Mouse (Mus musculus): ENCODE measurements around the gene Cdh5. TPM values are rescaled to one million over a fixed set of nuclear protein-coding genes. Genes with fewer than 3 reads are reported as not detected.

Gene Cdh5
- polyA plus RNA-seq, 1 experiment from 2014 or later = 6.0 TPM

DNA sequence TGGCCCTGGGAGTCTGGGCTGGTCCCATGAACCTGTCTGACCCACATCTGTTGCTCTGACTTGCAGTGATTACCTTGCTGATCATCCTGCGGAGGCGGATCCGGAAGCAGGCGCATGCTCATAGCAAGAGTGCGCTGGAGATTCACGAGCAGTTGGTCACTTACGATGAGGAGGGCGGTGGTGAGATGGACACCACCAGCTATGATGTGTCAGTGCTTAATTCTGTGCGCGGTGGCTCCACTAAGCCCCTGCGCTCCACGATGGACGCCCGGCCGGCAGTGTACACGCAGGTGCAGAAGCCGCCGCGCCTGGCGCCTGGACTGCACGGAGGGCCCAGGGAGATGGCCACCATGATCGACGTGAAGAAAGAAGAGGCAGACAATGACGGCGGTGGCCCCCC, 41.0 kb downstream of the Cdh5 start:
- H3K4me1 ChIP-seq (replicated peaks) = no peaks in the 10 kb centered on the region
- no peak overlapping the region for H3K4me3 ChIP-seq (replicated peaks)
- H3K27ac ChIP-seq = no peak overlapping the region
- WGBS (ENCODE audit: insufficient replicate concordance) = 80% methylated on average over 25 of the region's 25 CpGs
- no peaks in the 10 kb centered on the region for H3K36me3 ChIP-seq
- H3K4me2 ChIP-seq = no peak overlapping the region
- H3K27me3 ChIP-seq = no peaks in the 10 kb centered on the region
- no peaks in the 10 kb centered on the region for H3K9me3 ChIP-seq (replicated peaks)
- no peak overlapping the region for H3K9ac ChIP-seq
- no peak for ATAC-seq (ENCODE audit: low read depth)
- DNase-seq = no peak

DNA sequence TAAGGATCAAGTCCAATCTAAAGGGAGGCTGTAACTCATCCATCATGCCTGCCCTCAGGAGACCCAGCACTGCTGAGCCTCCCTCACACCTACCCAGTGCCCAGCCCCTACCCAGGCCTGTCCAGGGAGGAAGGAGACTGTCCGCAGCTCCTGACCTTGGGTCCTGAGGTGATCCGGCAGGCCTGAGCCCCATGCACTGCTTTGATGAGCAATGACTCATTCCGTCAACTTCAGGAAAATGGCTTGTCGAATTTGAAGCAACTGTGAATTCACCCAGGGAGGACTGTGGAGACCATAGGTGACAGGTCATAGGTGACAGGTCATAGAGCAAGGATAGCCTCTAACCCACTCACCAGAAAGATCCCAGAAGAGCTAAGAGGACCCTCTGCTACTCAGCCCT, 42.0 kb downstream of the Cdh5 start:
- no peaks in the 10 kb centered on the region for H3K27me3 ChIP-seq
- no peaks in the 10 kb centered on the region for H3K9me3 ChIP-seq (replicated peaks)
- H3K36me3 ChIP-seq = no peaks in the 10 kb centered on the region
- no peak overlapping the region for H3K9ac ChIP-seq
- DNase-seq (no peak), ATAC-seq (ENCODE audit: low read depth) (no peak)
- H3K4me1 ChIP-seq (replicated peaks) = no peaks in the 10 kb centered on the region
- no peak overlapping the region for H3K27ac ChIP-seq
- no peak overlapping the region for H3K4me2 ChIP-seq
- 63% methylated on average over 4 of the region's 4 CpGs for WGBS (ENCODE audit: insufficient replicate concordance)
- no peak overlapping the region for H3K4me3 ChIP-seq (replicated peaks)

DNA sequence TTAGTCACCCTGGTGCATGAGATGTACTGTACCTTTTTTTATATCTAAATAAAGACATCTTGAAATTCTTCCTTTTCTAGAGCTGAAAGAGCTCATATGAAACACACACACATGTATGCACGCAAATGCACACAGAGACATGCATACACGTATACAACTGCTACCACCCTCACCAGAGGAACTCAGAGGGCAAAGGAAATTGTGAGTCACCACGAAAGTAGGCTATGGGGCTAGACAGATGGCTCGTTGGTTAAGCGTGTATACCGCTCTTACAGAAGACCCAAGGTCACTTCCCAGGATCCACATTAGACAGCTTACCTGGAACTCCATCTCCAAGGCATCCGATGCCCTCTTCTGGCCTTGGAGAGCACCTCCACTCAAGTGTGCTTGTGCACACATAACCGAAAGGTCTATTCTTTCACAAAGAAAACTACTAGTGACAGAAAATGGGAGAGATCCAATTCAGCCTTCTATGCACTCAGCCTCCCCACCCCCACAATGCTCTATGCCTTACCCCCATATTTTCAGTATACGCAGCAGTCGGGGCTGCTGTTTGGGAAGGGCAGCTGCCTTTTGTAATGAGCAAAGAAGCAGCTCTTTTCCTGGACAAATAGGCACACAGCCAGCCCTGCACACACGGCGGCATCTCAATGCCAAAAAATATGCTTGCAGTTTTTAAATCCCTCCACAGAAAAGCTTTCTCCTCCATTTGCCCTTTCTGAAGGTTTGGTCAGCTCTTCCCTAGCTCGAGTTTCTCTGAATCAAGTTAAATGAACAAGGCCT, 43.2 kb downstream of the Cdh5 start:
- H3K36me3 ChIP-seq = no peaks in the 10 kb centered on the region
- no peaks in the 10 kb centered on the region for H3K9me3 ChIP-seq (replicated peaks)
- H3K4me2 ChIP-seq = no peak overlapping the region
- WGBS (ENCODE audit: insufficient replicate concordance) = 65% methylated on average over 13 of the region's 13 CpGs
- ATAC-seq (ENCODE audit: low read depth) (no peak), DNase-seq (no peak)
- H3K9ac ChIP-seq = no peak overlapping the region
- H3K4me3 ChIP-seq (replicated peaks) = no peak overlapping the region
- H3K27ac ChIP-seq = no peak overlapping the region
- H3K27me3 ChIP-seq = no peaks in the 10 kb centered on the region
- no peaks in the 10 kb centered on the region for H3K4me1 ChIP-seq (replicated peaks)

DNA sequence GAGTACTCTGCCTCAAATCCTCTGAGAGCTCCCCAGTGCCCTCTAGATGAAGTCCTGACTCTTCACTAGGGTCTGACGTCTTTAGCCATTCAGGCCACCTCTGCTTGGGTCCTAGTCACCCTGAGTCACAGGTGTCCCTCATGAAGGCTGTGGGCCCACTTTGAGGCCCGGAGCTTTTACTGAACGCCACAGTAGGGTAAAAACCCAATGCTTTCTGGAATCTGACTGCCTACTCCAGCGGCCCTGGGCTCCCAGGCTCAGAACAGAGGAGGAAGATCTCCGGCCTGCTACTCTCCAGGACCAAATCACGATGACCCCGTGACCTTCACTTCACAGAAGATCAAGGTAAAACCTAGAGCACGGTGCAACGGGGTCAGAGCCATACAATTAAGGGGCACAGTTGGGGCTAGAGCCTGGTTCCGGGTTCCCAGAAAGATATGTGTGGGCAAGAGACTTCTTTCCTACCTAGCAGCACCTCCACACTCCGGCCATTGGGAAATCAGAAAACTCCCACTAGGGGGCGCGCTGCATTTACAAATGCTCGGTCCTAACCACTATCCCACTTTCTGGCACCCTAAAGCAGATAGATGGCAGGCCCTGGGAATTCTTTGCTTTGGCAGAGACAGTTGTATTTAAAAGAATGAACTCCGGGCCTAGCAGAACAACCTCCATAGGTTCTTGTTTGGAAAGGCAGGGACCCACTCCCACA, 44.7 kb downstream of the Cdh5 start:
- 29% methylated on average over 15 of the region's 15 CpGs for WGBS (ENCODE audit: insufficient replicate concordance)
- Histone ChIP-seq H3K9ac (no peak overlapping the region), H3K36me3 (no peaks in the 10 kb centered on the region), H3K27ac (no peak overlapping the region), H3K27me3 (no peaks in the 10 kb centered on the region), H3K4me1 (replicated peaks) (no peaks in the 10 kb centered on the region), H3K4me3 (replicated peaks) (no peak overlapping the region), H3K4me2 (no peak overlapping the region), H3K9me3 (replicated peaks) (no peaks in the 10 kb centered on the region)
- DNase-seq = peak; percentile 33
- 0 out of 2 replicates have a peak, but pooled peaks have one; percentile 57 for ATAC-seq (ENCODE audit: low read depth)

DNA sequence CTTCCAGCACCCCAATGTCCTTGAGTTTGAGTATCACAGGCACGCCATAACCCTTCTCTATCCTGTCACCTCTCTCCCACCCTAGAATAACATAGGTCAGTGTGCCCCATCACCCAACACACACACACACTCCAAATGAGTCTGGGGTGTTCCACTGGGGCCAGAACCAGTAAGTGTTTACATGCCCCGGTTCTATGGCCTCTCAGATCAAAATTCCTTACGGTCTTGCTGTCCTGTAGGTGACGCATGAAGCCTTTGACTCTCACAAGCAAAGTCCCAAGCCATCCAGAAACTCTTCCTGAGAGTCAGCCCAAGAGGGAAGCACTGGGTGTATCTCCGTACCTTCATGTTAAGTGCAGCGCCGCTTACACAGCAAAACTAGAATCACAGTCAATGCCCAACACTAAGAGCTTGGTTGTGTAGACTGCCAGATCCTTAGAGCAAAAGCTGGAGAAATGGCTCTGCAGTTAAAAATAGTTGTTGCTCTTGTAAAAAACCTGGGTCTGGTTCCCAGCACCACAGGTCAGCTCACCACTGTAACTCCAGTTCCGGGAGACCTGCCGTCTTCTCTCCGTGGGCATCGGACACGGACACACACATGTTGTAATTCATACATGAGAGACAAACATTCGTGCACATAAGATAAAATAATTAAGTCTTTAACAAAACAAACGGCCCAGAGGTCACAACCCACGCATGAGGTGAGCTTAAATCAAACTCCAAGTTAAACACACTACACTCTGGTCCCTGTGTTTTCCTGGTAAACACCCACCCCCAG, 45.5 kb downstream of the Cdh5 start:
- no peak for ATAC-seq (ENCODE audit: low read depth)
- no peak overlapping the region for H3K4me2 ChIP-seq
- 72% methylated on average over 15 of the region's 15 CpGs for WGBS (ENCODE audit: insufficient replicate concordance)

DNA sequence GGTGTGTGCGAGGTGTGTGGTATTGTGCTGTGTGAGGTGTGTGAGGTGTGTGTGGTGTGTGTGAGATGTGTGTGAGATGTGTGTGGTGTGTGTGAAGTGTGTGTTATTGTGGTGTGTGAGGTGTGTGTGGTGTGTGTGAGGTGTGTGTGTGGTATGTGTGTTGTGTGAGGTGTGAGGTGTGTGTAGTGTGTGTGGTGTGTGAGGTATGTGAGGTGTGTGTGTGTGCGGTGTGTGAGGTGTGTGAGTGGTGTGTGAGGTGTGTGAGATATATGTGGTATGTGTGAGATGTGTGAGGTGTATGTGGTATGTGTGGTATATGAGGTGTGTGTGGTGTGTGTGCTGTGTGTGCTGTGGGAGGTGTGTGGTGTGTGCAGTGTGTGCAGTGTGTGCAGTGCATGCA, 46.5 kb downstream of the Cdh5 start:
- no peak overlapping the region for H3K27ac ChIP-seq
- H3K4me3 ChIP-seq (replicated peaks) = no peak overlapping the region
- no peak overlapping the region for H3K9ac ChIP-seq
- no peaks in the 10 kb centered on the region for H3K4me1 ChIP-seq (replicated peaks)
- H3K4me2 ChIP-seq = no peak overlapping the region
- H3K27me3 ChIP-seq = no peaks in the 10 kb centered on the region
- WGBS (ENCODE audit: insufficient replicate concordance) = 79% methylated on average over 2 of the region's 2 CpGs
- H3K36me3 ChIP-seq = no peaks in the 10 kb centered on the region
- DNase-seq (no peak), ATAC-seq (ENCODE audit: low read depth) (no peak)
- H3K9me3 ChIP-seq (replicated peaks) = no peaks in the 10 kb centered on the region

More for the DNA sequence above, 45.5 kb downstream of the Cdh5 start:
- Histone ChIP-seq H3K9ac (no peak overlapping the region), H3K4me3 (replicated peaks) (no peak overlapping the region), H3K36me3 (no peaks in the 10 kb centered on the region), H3K27ac (no peak overlapping the region), H3K9me3 (replicated peaks) (no peaks in the 10 kb centered on the region), H3K27me3 (no peaks in the 10 kb centered on the region), H3K4me1 (replicated peaks) (no peaks in the 10 kb centered on the region)
- DNase-seq = no peak

DNA sequence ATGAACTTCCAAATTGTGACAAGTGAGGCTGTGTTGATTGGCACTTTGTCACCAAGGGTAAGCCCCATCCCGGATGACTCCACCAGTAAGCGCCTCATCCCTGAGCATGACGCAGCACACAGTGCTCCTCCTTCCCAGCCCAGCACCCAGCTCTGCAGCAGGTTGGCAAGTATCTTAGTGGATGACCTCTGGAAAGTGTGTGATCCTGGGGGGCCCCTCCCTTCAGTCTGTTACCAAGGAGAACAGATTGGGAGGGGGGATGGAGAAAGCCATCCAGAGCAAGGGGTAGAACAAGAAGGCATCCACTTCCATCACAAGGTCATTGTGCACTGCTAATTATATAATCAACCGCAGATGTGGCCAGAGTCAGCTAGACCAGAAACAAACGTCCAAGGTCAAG, 59.3 kb downstream of the Cdh5 start:
- Histone ChIP-seq H3K27ac (no peak overlapping the region), H3K9ac (no peak overlapping the region), H3K4me2 (no peak overlapping the region), H3K9me3 (replicated peaks) (no peaks in the 10 kb centered on the region), H3K27me3 (no peaks in the 10 kb centered on the region), H3K4me1 (replicated peaks) (no peaks in the 10 kb centered on the region), H3K36me3 (no peaks in the 10 kb centered on the region), H3K4me3 (replicated peaks) (no peak overlapping the region)
- WGBS (ENCODE audit: insufficient replicate concordance) = 64% methylated on average over 5 of the region's 5 CpGs
- no peak for DNase-seq
- ATAC-seq (ENCODE audit: low read depth) = no peak

DNA sequence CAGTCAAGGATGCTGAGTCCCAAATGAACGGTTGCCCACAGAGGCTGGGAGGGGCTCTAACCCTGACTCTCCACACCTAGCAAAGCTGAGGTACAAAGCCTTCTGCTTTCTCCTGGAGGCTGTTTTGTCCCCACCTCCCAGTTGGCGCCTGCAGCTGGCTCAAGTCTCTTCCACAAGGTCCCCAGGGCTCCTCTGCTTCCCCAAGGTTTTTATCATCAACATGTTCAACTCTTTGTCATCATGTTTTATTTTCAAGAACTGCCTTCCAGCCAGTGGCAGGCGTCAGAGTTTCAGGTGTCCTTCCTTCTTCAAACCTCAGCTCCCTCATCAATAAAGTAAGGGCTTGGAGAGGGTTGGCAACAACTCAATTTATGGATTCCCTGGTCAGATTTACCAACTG, 68.0 kb downstream of the Cdh5 start:
- Histone ChIP-seq H3K27ac (no peak overlapping the region), H3K36me3 (no peaks in the 10 kb centered on the region), H3K9ac (no peak overlapping the region), H3K4me2 (no peak overlapping the region), H3K4me1 (replicated peaks) (peaks cover 3% of the 10 kb centered on the region; the same call in 1 of the 2 replicates), H3K4me3 (replicated peaks) (no peak overlapping the region), H3K27me3 (peaks cover 58% of the 10 kb centered on the region), H3K9me3 (replicated peaks) (no peaks in the 10 kb centered on the region)
- ATAC-seq (ENCODE audit: low read depth) (no peak), DNase-seq (no peak)
- WGBS (ENCODE audit: insufficient replicate concordance) = 64% methylated on average over 3 of the region's 3 CpGs

DNA sequence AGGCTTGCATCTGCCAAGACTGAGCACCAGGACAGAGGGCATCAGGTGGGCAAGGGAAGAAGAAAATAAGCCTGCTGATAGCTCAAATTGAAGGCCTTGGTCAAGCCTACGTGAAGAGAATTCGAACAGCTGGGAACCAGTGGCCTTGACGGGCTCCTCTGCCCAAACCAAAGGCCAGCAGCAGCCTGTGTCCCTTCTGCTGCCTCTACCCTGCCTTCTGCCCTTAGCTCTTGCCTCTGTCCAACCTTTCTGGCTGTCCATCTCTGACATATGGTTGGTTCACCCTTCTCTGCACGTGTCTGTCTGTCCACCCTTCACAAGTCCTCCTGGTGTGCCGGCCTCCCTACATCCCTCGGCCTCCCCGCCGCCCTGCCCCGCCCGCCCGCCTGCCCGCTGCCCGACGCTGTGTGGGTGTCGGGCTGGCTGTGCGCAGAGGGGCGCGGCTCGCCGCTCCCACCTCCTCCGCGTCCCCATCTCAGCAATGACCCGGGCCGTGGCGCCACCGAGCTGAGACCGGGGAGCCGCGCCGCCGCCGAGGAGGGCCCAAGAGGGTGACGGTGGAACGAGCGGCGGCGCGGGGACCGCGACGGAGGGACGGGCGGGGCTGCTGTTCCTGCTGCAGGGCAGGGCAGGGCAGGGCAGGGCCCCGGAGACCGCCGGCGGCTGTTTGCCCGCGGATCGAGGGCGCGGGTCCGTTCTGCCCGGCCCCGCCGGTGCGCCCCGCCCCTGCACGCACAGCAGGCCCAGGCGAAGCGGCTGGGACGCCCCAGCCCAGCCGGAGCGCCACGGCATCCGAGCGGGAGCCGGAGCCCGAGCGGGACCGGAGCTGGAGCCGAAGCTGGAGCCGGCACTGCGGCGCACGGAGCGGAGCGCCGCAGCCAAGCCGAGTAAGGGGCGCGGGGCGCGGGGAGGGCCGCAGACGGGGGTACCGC, 69.0 kb downstream of the Cdh5 start, which contains the start of gene Bean1:
Gene Bean1 (plus strand): TSS at position 325 of the 932 bp plus-strand sequence.
- no peak for DNase-seq

DNA sequence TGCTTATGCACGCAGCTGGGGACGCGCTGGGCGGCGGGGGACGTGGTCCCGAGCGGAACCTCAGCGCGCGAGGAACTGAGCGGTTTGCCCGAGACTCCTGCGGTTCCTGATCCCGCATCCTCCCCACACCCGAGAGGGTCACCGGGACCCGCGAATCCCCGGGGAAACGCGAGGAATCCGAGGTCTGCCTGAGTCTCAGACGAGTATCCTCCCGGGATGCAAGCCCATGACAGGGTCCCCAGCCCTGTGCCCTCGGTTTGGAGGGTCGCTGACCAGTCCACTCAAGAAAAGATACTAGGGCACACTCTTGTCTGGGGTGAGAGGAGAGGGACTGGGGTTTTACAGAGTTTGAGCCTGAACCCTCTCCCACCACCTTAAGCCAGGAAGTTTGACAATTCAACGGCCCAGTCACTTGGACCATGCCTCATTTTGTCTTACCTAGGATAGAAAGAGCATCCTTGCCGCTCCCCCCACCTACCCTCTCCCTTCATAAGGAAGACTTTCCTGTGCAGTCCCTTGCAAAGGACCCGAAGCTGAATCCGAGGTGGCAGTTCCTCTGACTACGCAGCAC, 69.7 kb downstream of the Cdh5 start:
- Histone ChIP-seq H3K27me3 (peaks cover 59% of the 10 kb centered on the region), H3K4me2 (peak overlapping the region; percentile 66), H3K36me3 (no peaks in the 10 kb centered on the region), H3K9me3 (replicated peaks) (no peaks in the 10 kb centered on the region), H3K4me3 (replicated peaks) (peak overlapping the region; percentile 52), H3K27ac (no peak overlapping the region), H3K4me1 (replicated peaks) (peaks cover 3% of the 10 kb centered on the region; the same call in 1 of the 2 replicates), H3K9ac (0 out of 2 replicates have a peak overlapping the region, but pooled peaks have one; percentile 13)
- WGBS (ENCODE audit: insufficient replicate concordance) = 4% methylated on average over 32 of the region's 32 CpGs
- ATAC-seq (ENCODE audit: low read depth) (no peak), DNase-seq (no peak)

More for the DNA sequence above, 69.0 kb downstream of the Cdh5 start, which contains the start of gene Bean1:
- peak within 1 kb of the TSS; percentile 66 for H3K4me2 ChIP-seq
- H3K4me3 ChIP-seq (replicated peaks) = peak within 1 kb of the TSS; percentile 52
- H3K36me3 ChIP-seq = no peaks in the 10 kb centered on the region
- ATAC-seq (ENCODE audit: low read depth) = no peak
- peaks cover 59% of the 10 kb centered on the region for H3K27me3 ChIP-seq
- H3K27ac ChIP-seq = no peak within 1 kb of the TSS
- peaks cover 3% of the 10 kb centered on the region; the same call in 1 of the 2 replicates for H3K4me1 ChIP-seq (replicated peaks)
- no peaks in the 10 kb centered on the region for H3K9me3 ChIP-seq (replicated peaks)
- 2% methylated on average over 83 of the region's 87 CpGs for WGBS (ENCODE audit: insufficient replicate concordance)
- 0 out of 2 replicates have a peak within 1 kb of the TSS, but pooled peaks have one; percentile 13 for H3K9ac ChIP-seq
